Mouse (Mus musculus): ENCODE measurements around the gene Otulin.
A peak's percentile ranks its signal among the peaks of the same experiment; 100 is the strongest.

The Otulin gene

DNA sequence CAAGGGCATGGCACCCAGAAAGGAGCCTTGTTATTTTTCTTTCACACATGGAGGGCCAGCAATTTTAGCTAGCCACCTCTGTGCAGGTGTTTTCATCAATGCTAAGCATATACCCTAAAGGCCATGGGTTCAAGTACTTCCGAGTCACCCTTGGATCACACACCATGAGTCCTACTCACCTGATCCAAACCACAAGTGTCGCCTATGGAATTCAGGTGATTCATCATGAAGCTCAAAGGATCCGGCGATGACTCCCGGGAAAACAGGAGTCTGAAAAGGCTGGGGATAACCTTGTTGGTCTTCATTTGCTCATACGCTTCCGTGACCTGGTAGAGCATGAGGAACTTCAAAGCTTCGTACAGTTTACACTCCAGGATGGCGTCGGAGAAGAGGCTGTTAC, 27.4 kb upstream of the Otulin start:
- DNase-seq (ENCODE audit: low spot score in 2 of 2), result peak in 1 of 2 experiments; percentile 2

- DNase-seq (ENCODE audit: low spot score in 2 of 2), result no peak
These were observed 26.1 kb upstream of the Otulin start for GRCm38 (mm10) chr15:27656626-27657025.

DNA sequence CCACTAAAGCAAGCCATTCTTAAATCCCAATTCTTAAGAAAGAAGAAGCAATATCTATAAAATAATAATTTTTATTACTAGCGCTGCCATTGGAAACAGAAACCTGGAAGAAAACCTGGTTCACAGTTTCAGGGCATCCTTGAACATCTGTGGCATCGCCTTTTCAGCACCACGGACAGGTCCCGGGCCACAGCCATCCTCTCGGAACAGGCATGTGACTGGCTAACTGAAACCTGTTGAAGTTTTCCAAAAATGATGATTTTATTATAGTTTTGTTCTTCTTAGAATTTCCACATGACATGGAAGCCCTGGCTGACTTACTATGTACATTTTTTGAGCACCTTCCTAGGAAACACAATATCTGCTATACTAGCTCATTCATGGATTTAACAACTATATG, 24.5 kb upstream of the Otulin start:
- peak in 1 of 2 experiments; percentile 46 for DNase-seq (ENCODE audit: low spot score in 2 of 2)

DNA sequence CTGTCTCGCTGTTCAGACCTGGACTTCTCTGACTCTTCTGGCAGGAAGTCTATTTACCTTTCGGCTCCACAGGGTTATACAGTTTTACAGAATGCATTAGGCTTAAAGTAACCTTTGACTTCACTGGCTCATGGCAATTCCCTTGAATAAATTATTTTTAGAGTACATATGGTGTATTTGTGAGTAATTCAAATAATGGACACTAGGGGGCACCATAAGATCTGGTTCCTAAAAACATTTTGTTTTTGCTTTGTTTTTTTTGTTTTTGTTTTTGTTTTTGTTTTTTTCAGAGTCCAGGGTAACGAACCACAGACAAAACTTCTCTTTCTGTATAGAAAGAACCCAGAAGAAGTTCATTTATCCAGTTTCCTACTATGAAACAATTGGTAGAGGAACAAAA, 17.2 kb upstream of the Otulin start:
- no peak for DNase-seq (ENCODE audit: low spot score in 2 of 2)

GRCm38 (mm10) chr15:27646665-27647064, 16.2 kb upstream of the Otulin start:
- no peak for DNase-seq (ENCODE audit: low spot score in 2 of 2)

DNA sequence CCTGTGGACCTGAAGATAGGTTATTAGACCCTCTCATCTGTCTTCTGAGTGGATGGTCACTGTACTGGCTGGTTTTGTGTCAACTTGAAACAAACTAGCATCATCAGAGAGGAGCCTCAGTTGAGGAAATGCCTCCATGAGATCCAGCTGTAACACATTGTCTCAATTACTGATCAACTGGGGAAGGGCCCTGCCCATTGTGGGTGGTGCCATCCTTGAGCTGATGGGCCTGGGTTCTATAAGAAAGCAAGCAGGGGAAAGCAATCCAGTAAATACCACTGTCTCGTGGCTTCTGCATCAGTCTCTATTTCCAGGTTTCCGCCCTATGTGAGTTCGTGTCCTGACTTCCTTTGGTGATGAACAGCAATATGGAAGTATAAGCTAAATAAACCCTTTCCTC, 14.8 kb upstream of the Otulin start:
- DNase-seq (ENCODE audit: low spot score in 2 of 2), result no peak

- DNase-seq (ENCODE audit: low spot score in 2 of 2), result peak in 1 of 2 experiments; percentile 30
These were observed 12.4 kb upstream of the Otulin start for GRCm38 (mm10) chr15:27642895-27643294.

DNA sequence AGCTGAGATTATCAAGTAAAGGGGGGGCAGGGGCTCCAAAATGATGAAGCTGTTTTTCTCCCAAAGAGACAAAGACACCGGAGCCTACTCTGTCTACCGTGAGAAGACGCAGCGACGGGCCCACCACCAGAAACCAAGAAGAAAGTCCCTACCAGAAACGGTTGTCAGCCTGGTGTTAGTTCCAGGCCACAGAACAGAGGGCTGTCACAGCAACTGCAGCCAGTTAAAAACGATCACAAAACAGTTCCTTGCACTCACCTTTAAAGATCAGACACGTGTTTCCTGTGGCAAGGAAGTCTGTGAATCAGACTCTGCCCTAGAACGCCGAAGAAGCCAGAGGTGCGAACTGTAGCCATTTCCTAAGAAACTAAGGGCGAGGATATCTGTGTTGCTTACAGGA, 10.7 kb upstream of the Otulin start:
- no peak for DNase-seq (ENCODE audit: low spot score in 2 of 2)

GRCm38 (mm10) chr15:27633941-27634900, 3.7 kb upstream of the Otulin start:
- no peak for DNase-seq (ENCODE audit: low spot score in 2 of 2)

GRCm38 (mm10) chr15:27629800-27630600, 493 bp downstream of the Otulin start:
- peak; percentile 10 to 38 for DNase-seq (ENCODE audit: low spot score in 2 of 2)

DNA sequence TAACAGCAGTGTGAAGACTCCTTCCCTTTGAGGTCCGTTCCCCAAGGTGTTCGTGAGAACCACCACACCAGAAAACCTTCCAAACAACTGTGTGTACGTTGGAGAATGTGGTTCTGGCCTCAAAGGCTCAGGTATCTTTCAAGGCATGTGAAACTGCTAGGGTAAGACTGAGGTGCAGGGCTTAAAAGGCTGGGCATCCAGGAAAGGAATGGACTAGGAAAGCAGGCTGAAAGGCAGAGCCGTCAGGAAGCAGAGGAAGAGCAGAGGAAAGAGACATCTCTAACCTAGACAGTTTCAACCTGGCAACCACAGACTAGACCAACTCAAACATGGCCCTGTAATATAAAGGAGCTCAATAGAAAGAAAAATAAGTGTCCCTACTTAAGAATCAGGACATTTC, 1.4 kb downstream of the Otulin start:
- no peak for DNase-seq (ENCODE audit: low spot score in 2 of 2)

GRCm38 (mm10) chr15:27627794-27628193, 2.7 kb downstream of the Otulin start:
- DNase-seq (ENCODE audit: low spot score in 2 of 2), result peak; percentile 25 to 30

GRCm38 (mm10) chr15:27626314-27626713, 4.2 kb downstream of the Otulin start:
- DNase-seq (ENCODE audit: low spot score in 2 of 2), result no peak

- no peak for DNase-seq (ENCODE audit: low spot score in 2 of 2)
These were observed 4.6 kb downstream of the Otulin start for GRCm38 (mm10) chr15:27625890-27626255.

DNA sequence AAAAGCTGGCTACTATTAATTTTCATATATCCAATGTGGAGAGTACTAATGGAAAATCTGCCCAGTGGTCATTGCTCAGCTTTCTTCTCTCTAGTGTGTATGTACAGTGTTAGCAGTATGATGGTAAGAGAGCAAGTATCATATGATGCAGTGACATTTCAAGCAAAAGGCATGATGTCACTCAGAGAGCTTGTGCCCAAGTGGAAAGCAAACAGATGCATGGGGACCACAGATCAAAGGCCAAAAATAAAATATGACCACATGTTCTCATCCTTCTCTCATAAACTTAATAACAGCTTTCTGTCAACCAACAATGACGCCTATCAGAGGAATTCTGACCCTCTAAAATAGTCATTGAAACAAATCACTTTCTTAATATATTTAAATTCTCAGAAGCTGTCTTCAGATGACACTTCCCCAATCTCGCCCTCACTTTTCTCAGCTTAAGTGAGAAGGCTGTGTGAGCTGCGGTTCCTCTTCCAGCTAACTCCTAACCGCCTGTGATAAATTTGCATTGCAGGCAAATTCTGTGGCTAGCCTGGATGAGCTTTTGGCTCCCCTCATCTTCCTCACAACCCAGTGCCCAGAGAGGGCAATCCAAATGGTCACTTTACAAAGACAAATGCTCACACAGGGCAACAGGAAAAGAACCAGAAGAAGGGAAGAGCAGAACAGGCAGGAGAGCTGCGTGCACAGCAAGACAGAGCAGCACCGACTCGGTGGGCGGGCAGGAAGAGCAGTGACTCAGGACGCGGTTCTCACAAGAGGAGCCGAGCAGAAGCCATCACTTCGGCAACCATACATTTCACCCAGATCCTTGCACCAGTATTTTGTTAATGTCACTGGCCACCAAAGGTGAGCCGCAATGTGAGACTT, 5.2 kb downstream of the Otulin start:
- no peak for DNase-seq (ENCODE audit: low spot score in 2 of 2)

GRCm38 (mm10) chr15:27623286-27623685, 7.2 kb downstream of the Otulin start:
- DNase-seq (ENCODE audit: low spot score in 2 of 2), result no peak

DNA sequence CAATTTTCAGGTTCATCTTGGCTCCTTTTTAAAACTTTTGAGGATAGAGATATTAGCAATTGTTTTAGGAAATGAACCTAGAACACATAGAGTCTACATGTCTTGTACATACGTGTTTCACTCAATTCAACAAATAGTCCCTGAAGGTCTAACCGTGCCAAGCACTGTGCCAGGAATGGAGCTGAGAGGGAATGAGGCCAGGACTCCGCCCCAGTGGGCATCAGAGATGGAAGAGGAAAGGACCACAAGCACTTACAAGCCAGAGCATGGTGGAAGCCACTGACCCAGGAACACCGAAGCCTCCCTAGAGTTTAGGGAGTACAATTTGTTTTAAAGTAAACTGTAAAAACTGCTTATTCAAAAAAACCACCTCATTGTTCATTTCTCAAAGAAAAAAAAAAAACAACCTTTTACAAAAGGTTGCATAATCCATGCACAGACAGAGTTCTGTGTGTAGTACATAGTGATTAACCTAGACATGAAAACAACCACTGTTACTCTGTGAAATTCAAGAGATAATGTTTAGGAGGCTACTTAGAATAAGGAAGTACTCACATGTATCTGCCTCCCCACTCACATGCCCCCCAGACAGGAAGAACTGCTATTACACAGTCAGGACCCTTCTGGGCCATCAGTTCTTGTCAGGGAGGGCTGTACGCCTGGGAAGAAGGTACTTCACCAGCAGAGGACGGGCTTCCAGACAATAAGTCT, 9.9 kb downstream of the Otulin start:
- DNase-seq (ENCODE audit: low spot score in 2 of 2), result no peak

GRCm38 (mm10) chr15:27619683-27620082, 10.8 kb downstream of the Otulin start:
- DNase-seq (ENCODE audit: low spot score in 2 of 2), result no peak

DNA sequence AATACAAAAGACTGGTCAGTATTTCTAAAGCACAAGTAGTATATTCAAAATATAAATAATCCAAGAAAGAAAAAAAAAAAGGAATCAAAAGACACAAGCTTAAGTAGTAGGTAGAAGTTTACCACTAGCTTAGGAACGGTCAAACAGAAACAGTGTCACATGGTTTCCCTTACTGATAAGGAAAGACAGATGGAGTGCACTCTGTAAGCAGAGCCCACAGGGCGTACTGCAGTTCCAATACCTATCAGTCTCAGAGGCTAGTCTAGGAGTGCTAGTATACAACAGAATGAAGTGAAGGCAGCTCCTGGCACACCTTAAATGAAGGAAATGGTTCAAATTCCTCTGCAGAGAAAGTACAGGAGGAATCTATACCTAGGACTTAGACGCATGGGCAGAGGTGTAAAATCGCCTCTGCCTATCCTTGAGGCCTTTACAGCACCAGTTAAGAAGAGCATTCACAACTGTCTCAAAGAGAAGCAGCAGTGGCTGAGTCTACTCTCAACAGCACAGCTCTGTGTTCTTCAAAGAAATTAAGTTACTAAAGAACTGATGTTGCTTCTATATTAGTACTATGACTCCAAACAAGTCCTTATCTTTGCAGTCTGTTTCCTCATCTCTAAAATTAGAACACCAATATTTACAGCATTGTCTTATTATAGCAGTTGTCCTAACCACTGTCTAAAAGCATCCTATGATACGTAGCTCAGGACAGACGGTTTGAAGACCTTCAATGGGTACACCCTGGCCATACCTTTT, 11.5 kb downstream of the Otulin start:
- no peak for DNase-seq (ENCODE audit: low spot score in 2 of 2)

GRCm38 (mm10) chr15:27617227-27617626, 13.3 kb downstream of the Otulin start:
- no peak for DNase-seq (ENCODE audit: low spot score in 2 of 2)

Data from thymus, postnatal 10 days (tissue).